Mouse (Mus musculus): Measurements from ENCODE around the gene Focad. TPM values are rescaled to one million over a fixed set of nuclear protein-coding genes. Genes with fewer than 3 reads are reported as not detected.

The Focad gene
- polyA plus RNA-seq, 1 experiment from 2014 or later = 20.8 TPM

DNA sequence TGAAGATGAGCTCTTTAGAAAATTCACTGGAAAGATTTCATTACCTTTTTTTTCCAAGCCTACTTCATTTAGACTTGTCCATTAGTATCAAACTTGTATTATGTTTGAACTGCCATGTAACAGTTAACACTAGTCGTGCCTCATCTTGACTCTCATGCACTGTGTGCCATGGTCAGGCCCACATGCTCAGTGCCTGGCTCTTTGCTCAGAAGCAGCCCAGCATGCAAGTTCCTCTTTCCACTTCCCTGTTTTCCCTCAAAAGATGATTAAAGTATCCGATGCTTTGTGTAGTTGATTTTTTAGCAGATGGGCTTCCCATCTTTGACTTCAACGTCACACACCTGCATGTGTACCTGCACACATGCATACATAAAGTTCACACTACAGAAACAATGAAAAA is 301.3 kb downstream of the Focad start:
- ATAC-seq (ENCODE audit: insufficient read depth) (no peak), DNase-seq (no peak)
- Histone ChIP-seq H3K27me3 (ENCODE audit: insufficient read depth, low read length) (no peaks in the 10 kb centered on the region), H3K36me3 (ENCODE audit: insufficient read depth) (no peaks in the 10 kb centered on the region), H3K4me3 (ENCODE audit: low read depth, low read length) (no peak overlapping the region), H3K4me2 (no peak overlapping the region), H3K27ac (ENCODE audit: low read depth) (no peak overlapping the region), H3K4me1 (ENCODE audit: insufficient read depth) (no peaks in the 10 kb centered on the region), H3K9ac (no peak overlapping the region), H3K9me3 (ENCODE audit: low read depth, low read length) (no peaks in the 10 kb centered on the region)
- 90% methylated on average over 3 of the region's 3 CpGs for WGBS
- no peak for TF ChIP-seq CTCF (IDR thresholded peaks at IDR 0.05; ENCODE audit: low read depth)

DNA sequence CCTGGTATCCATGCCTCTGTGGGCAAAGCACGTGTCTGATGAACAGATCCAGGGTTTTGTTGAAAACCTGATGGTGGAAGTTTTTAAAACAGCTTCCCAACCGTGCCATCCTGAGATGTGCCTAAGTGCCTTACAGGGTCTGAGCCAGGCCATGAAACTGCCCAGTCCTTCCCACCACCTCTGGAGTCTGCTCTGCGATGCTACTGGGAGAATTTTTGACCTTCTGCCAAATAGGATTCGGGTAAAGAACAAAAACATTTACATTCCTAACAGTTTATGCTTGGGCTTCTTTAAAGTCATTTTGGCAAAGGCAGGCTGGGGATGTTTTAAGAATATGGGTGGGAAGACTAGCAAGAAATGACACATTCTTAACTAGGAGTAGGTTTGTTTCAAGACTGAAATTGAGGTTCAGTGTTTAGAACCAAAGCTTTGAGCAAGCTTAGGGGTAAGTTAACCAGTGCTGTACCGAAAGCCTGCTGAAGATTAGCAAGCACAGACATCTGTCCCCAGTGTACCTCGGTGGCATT is 302.6 kb downstream of the Focad start:
- H3K4me2 ChIP-seq = no peak overlapping the region
- TF ChIP-seq CTCF (IDR thresholded peaks at IDR 0.05; ENCODE audit: low read depth) = no peak
- no peaks in the 10 kb centered on the region for H3K4me1 ChIP-seq (ENCODE audit: insufficient read depth)
- H3K36me3 ChIP-seq (ENCODE audit: insufficient read depth) = no peaks in the 10 kb centered on the region
- H3K27me3 ChIP-seq (ENCODE audit: insufficient read depth, low read length) = no peaks in the 10 kb centered on the region
- DNase-seq = peak; percentile 86
- ATAC-seq (ENCODE audit: insufficient read depth) = peak; percentile 90
- no peak overlapping the region for H3K27ac ChIP-seq (ENCODE audit: low read depth)
- H3K9me3 ChIP-seq (ENCODE audit: low read depth, low read length) = no peaks in the 10 kb centered on the region
- no peak overlapping the region for H3K4me3 ChIP-seq (ENCODE audit: low read depth, low read length)
- no peak overlapping the region for H3K9ac ChIP-seq
- 40% methylated on average over 6 of the region's 6 CpGs for WGBS

DNA sequence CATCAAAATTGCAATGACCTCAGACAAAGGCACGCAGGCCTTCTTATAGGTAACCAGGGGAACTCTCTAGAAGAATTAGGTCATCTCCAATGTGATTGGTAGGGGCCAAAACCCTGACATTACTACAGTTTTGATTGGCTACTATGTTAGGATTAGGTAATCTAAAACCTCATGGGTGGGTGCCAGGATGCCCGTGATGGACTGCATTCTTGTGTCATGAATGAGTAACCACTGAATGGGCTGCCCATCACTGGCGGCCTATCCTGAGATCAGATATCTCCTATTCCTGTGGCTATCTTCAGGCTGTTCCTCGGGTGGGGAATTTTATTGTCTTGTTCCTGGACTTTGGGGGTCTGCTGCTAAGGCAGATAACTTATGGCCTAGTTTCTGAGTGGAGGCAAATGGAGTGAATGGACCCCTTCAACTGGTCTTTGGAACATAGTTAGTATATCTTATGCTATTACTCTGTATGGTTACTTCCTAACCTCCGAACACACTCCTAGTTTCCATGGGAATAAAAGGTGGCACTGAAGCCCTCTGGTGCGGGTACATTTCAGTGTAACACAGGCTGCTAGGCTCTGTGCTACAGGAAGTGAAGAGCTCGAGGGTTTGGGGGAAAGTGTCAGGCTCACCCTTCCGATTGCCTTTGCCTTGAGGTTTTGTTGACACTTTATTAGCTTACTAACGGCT is 306.0 kb downstream of the Focad start:
- Histone ChIP-seq H3K27me3 (ENCODE audit: insufficient read depth, low read length) (no peaks in the 10 kb centered on the region), H3K27ac (ENCODE audit: low read depth) (no peak overlapping the region), H3K4me2 (no peak overlapping the region), H3K4me1 (ENCODE audit: insufficient read depth) (no peaks in the 10 kb centered on the region), H3K36me3 (ENCODE audit: insufficient read depth) (no peaks in the 10 kb centered on the region), H3K9me3 (ENCODE audit: low read depth, low read length) (no peaks in the 10 kb centered on the region), H3K4me3 (ENCODE audit: low read depth, low read length) (no peak overlapping the region), H3K9ac (no peak overlapping the region)
- no peak for TF ChIP-seq CTCF (IDR thresholded peaks at IDR 0.05; ENCODE audit: low read depth)
- ATAC-seq (ENCODE audit: insufficient read depth) (no peak), DNase-seq (no peak)
- 71% methylated on average over 9 of the region's 9 CpGs for WGBS

DNA sequence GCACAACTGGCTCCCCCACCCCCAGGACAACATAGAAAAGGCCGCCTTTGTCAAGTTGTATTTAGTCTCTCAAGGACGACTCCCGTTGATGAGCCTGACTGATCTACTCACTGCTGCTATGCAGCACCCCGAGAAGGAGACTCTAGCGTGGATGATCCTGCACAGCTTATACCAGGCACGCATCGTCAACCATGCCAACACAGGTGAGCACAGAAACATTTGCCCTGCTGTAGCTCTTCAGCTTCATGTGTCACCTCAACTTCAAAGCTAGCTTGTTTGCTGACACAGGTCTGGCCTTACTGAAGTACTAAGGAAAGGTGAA is 306.5 kb downstream of the Focad start:
- Histone ChIP-seq H3K27ac (ENCODE audit: low read depth) (no peak overlapping the region), H3K4me1 (ENCODE audit: insufficient read depth) (no peaks in the 10 kb centered on the region), H3K36me3 (ENCODE audit: insufficient read depth) (no peaks in the 10 kb centered on the region), H3K4me3 (ENCODE audit: low read depth, low read length) (no peak overlapping the region), H3K9ac (no peak overlapping the region), H3K9me3 (ENCODE audit: low read depth, low read length) (no peaks in the 10 kb centered on the region), H3K27me3 (ENCODE audit: insufficient read depth, low read length) (no peaks in the 10 kb centered on the region), H3K4me2 (no peak overlapping the region)
- no peak for ATAC-seq (ENCODE audit: insufficient read depth)
- no peak for TF ChIP-seq CTCF (IDR thresholded peaks at IDR 0.05; ENCODE audit: low read depth)
- no peak for DNase-seq
- WGBS = 76% methylated on average over 7 of the region's 7 CpGs

DNA sequence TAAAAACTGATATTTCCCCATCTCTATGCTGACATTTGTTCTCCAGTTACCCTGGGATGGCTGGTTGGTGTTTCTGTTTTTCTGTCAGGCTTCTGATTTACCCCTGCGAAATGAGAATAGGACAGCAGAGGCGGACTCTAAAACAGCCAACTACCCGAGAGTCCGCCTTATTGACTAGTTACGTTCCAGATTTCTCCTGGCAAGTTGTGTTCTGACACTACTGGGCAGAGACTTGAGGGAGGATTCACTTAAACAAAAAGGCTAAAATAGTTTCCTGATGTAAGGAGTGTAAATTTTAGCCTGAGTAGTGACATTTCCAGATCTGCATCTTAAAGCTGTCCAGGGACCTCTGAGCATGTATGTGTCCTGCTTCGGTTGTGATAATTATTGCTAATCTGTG is 308.5 kb downstream of the Focad start:
- no peak overlapping the region for H3K4me3 ChIP-seq (ENCODE audit: low read depth, low read length)
- TF ChIP-seq CTCF (IDR thresholded peaks at IDR 0.05; ENCODE audit: low read depth) = no peak
- H3K4me1 ChIP-seq (ENCODE audit: insufficient read depth) = peaks cover 3% of the 10 kb centered on the region; the same call in 1 of the 2 replicates
- ATAC-seq (ENCODE audit: insufficient read depth) (no peak), DNase-seq (no peak)
- no peaks in the 10 kb centered on the region for H3K9me3 ChIP-seq (ENCODE audit: low read depth, low read length)
- no peaks in the 10 kb centered on the region for H3K36me3 ChIP-seq (ENCODE audit: insufficient read depth)
- H3K4me2 ChIP-seq = no peak overlapping the region
- WGBS = 88% methylated on average over 6 of the region's 6 CpGs
- H3K9ac ChIP-seq = no peak overlapping the region
- H3K27ac ChIP-seq (ENCODE audit: low read depth) = no peak overlapping the region
- no peaks in the 10 kb centered on the region for H3K27me3 ChIP-seq (ENCODE audit: insufficient read depth, low read length)

DNA sequence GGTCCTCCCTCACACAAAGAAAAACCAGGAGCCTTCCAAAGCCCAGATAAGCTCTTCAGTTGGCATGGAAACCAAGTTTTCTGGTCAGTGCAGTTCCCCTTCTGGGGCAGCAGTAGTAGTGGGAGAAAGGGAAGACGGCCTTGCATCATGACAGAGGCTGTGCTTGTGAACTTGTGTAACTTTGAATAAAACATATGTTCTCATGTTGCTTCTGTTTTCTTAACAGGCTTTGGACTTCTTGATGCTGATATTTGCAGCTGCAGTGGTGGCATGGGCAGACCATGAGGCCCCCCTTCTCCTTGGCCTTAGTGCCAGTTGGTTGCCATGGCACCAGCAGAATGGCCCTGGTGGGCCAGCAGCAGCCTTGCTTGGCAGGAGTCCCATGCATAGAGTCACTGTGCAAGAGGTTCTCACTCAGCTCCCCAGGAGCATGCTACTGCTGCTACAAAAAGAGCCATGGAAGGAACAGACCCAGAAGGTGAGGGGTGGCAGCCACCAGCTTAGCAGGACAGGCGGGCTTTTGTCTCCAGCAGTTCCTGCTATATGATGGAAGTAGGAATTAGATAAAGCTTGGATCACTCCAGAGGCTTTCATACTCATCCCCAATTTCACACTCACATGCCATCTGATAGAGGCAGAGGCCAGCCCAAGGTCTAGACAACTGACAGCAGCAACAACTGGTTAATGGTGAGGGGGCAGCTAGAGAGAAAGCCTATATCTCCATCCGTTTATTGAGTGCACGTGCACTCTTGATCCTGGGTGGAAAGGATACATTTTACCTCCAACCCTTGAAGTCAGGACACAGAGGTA is 312.7 kb downstream of the Focad start:
- Histone ChIP-seq H3K4me3 (ENCODE audit: low read depth, low read length) (no peak overlapping the region), H3K4me1 (ENCODE audit: insufficient read depth) (peaks cover 3% of the 10 kb centered on the region; the same call in 1 of the 2 replicates), H3K36me3 (ENCODE audit: insufficient read depth) (0 out of 2 replicates have a peak, but pooled peaks cover 4% of the 10 kb centered on the region), H3K9me3 (ENCODE audit: low read depth, low read length) (no peaks in the 10 kb centered on the region), H3K9ac (no peak overlapping the region), H3K27ac (ENCODE audit: low read depth) (0 out of 2 replicates have a peak overlapping the region, but pooled peaks have one; percentile 2), H3K27me3 (ENCODE audit: insufficient read depth, low read length) (no peaks in the 10 kb centered on the region), H3K4me2 (no peak overlapping the region)
- TF ChIP-seq CTCF (IDR thresholded peaks at IDR 0.05; ENCODE audit: low read depth) = no peak
- ATAC-seq (ENCODE audit: insufficient read depth) = no peak; the same call in 1 of the 2 replicates
- peak; percentile 60 for DNase-seq
- WGBS = 72% methylated on average over 4 of the region's 4 CpGs

DNA sequence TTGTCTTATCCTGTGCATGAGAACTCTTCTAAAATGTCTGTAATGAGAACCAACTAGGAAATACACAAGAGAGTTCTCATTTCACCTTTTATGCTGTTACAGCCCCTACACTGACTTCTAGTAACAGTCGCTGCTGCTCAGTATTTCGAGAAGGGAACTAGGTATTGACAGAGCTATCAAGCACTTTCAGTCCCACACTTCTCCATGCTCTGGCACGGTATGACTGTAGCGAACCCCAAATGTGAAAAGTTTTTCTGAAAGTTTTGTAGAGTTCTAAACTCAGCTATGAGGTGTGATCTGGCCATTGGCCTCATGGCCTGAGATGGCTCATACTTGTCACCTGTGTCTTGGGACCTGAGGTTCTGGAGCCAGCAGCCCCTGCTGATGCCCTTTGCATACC is 314.9 kb downstream of the Focad start:
- Histone ChIP-seq H3K4me3 (ENCODE audit: low read depth, low read length) (no peak overlapping the region), H3K4me1 (ENCODE audit: insufficient read depth) (peaks cover 3% of the 10 kb centered on the region; the same call in 1 of the 2 replicates), H3K27ac (ENCODE audit: low read depth) (no peak overlapping the region), H3K36me3 (ENCODE audit: insufficient read depth) (0 out of 2 replicates have a peak, but pooled peaks cover 4% of the 10 kb centered on the region), H3K4me2 (no peak overlapping the region), H3K27me3 (ENCODE audit: insufficient read depth, low read length) (no peaks in the 10 kb centered on the region), H3K9me3 (ENCODE audit: low read depth, low read length) (no peaks in the 10 kb centered on the region), H3K9ac (no peak overlapping the region)
- 90% methylated on average over 4 of the region's 4 CpGs for WGBS
- no peak for TF ChIP-seq CTCF (IDR thresholded peaks at IDR 0.05; ENCODE audit: low read depth)
- DNase-seq (no peak), ATAC-seq (ENCODE audit: insufficient read depth) (no peak)

Data from lung, embryonic 14.5 days (tissue).